Mouse (Mus musculus) hindbrain, embryonic 14.5 days (tissue): Measurements from ENCODE around the gene Slc12a3. TPM values are rescaled to one million over a fixed set of nuclear protein-coding genes. Genes with fewer than 3 reads are reported as not detected.

Experiments
- ATAC-seq: fragments of 200-750 bp; cut with Nextera tagmentation; 2 replicates; pipeline ENCODE4 v1.8.0; 2017; ENCODE audit warnings: moderate number of reproducible peaks, mild to moderate bottlenecking, moderate TSS enrichment, moderate library complexity; ENCODE audit not compliant: low FRiP score
- DNase-seq: peaks from one replicate; pipeline ENCODE4 v3.0.0-alpha.2; 2015; ENCODE audit warnings: low spot score
- H3K27ac ChIP-seq: fragments of 300-500 bp; sonication (generic); 2 replicates; pipeline ENCODE4 v1.5.1; 2014; ENCODE audit warnings: mild to moderate bottlenecking, moderate library complexity
- H3K27me3 ChIP-seq: fragments of 300-500 bp; sonication (generic); 2 replicates; pipeline ENCODE4 v1.6.1; 2014; ENCODE audit warnings: mild to moderate bottlenecking, low read length, mixed read lengths; ENCODE audit not compliant: control insufficient read depth, insufficient read depth
- H3K36me3 ChIP-seq: fragments of 300-500 bp; sonication (generic); replicated peaks from 2 replicates; pipeline ENCODE4 v1.6.1; 2014; ENCODE audit not compliant: control insufficient read depth, insufficient read depth
- H3K4me1 ChIP-seq: fragments of 300-500 bp; sonication (generic); replicated peaks from 2 replicates; pipeline ENCODE4 v1.6.1; 2014; ENCODE audit warnings: antibody characterized with exemption, low read length, mixed read lengths; ENCODE audit not compliant: control insufficient read depth, insufficient read depth
- H3K4me2 ChIP-seq: fragments of 300-500 bp; sonication (generic); replicated peaks from 2 replicates; pipeline ENCODE4 v1.6.1; 2014; ENCODE audit warnings: mild to moderate bottlenecking, moderate library complexity
- H3K4me3 ChIP-seq: fragments of 300-500 bp; sonication (generic); replicated peaks from 2 replicates; pipeline ENCODE4 v1.5.1; 2014; ENCODE audit warnings: mild to moderate bottlenecking, low read length
- H3K9ac ChIP-seq: fragments of 300-500 bp; sonication (generic); 2 replicates; pipeline ENCODE4 v1.6.1; 2014
- H3K9me3 ChIP-seq: fragments of 300-500 bp; sonication (generic); 2 replicates; pipeline ENCODE4 v1.6.1; 2016; ENCODE audit warnings: low read length; ENCODE audit not compliant: control insufficient read depth
- WGBS: fragments of 180-500 bp; shearing (Covaris S2); extraction: QIAGEN DNeasy Blood & Tissue Kit; methylation state at CpG from one replicate; pipeline ENCODE4 v1.1.7; 2014; 5-methylcytosine and 5-hydroxymethylcytosine counted together
- polyA plus RNA-seq: library from polyadenylated mRNA; unstranded; fragments of >200 nt; fragmentation: Nextera tagmentation; extraction: Ambion mirVana; gene quantifications from 2 replicates; pipeline ENCODE4 v1.2.1, GENCODE M21; 2014

Slc12a3 gene
- polyA plus RNA-seq, 1 experiment from 2014 or later, result 0.07 TPM

- H3K9me3 ChIP-seq, result no peaks in the 10 kb centered on the region
- no peak overlapping the region for H3K4me3 ChIP-seq
- no peaks in the 10 kb centered on the region for H3K27me3 ChIP-seq
- ATAC-seq (no peak), DNase-seq (no peak)
- no peak overlapping the region for H3K27ac ChIP-seq
- no peak overlapping the region for H3K9ac ChIP-seq
- H3K4me1 ChIP-seq, result no peaks in the 10 kb centered on the region
- H3K4me2 ChIP-seq, result no peak overlapping the region
- H3K36me3 ChIP-seq, result no peaks in the 10 kb centered on the region
- WGBS, result 90% methylated on average over 6 of the region's 6 CpGs
Measured at GRCm38 (mm10) chr8:94361774-94362431, 32.9 kb downstream of the Slc12a3 start.

GRCm38 (mm10) chr8:94362607-94363239 is 33.7 kb downstream of the Slc12a3 start:
- Histone ChIP-seq H3K36me3 (no peaks in the 10 kb centered on the region), H3K4me3 (no peak overlapping the region), H3K27me3 (no peaks in the 10 kb centered on the region), H3K9me3 (no peaks in the 10 kb centered on the region), H3K9ac (no peak overlapping the region), H3K27ac (no peak overlapping the region), H3K4me1 (no peaks in the 10 kb centered on the region), H3K4me2 (no peak overlapping the region)
- DNase-seq (no peak), ATAC-seq (no peak)
- 88% methylated on average over 7 of the region's 7 CpGs for WGBS

- ATAC-seq (no peak), DNase-seq (no peak)
- H3K9ac ChIP-seq, result no peak overlapping the region
- no peak overlapping the region for H3K4me2 ChIP-seq
- H3K4me3 ChIP-seq, result no peak overlapping the region
- no peak overlapping the region for H3K27ac ChIP-seq
- H3K27me3 ChIP-seq, result no peaks in the 10 kb centered on the region
- H3K36me3 ChIP-seq, result no peaks in the 10 kb centered on the region
- H3K9me3 ChIP-seq, result no peaks in the 10 kb centered on the region
- 57% methylated on average over 4 of the region's 4 CpGs for WGBS
- H3K4me1 ChIP-seq, result no peaks in the 10 kb centered on the region
Measured at GRCm38 (mm10) chr8:94363288-94363688, 34.3 kb downstream of the Slc12a3 start.

GRCm38 (mm10) chr8:94363906-94364305 is 34.9 kb downstream of the Slc12a3 start:
- ATAC-seq (no peak), DNase-seq (no peak)
- 76% methylated on average over 2 of the region's 2 CpGs for WGBS
- H3K36me3 ChIP-seq, result no peaks in the 10 kb centered on the region
- no peak overlapping the region for H3K27ac ChIP-seq
- H3K4me3 ChIP-seq, result no peak overlapping the region
- H3K4me1 ChIP-seq, result no peaks in the 10 kb centered on the region
- H3K4me2 ChIP-seq, result no peak overlapping the region
- H3K27me3 ChIP-seq, result no peaks in the 10 kb centered on the region
- no peak overlapping the region for H3K9ac ChIP-seq
- no peaks in the 10 kb centered on the region for H3K9me3 ChIP-seq

- no peaks in the 10 kb centered on the region for H3K4me1 ChIP-seq
- WGBS, result 89% methylated on average over 6 of the region's 6 CpGs
- no peak for ATAC-seq
Measured at GRCm38 (mm10) chr8:94364686-94365312, 35.8 kb downstream of the Slc12a3 start.

GRCm38 (mm10) chr8:94365410-94365981 is 36.5 kb downstream of the Slc12a3 start:
- Histone ChIP-seq H3K9ac (no peak overlapping the region), H3K27ac (no peak overlapping the region), H3K9me3 (no peaks in the 10 kb centered on the region), H3K4me1 (no peaks in the 10 kb centered on the region), H3K27me3 (no peaks in the 10 kb centered on the region), H3K4me3 (no peak overlapping the region), H3K4me2 (no peak overlapping the region), H3K36me3 (no peaks in the 10 kb centered on the region)
- DNase-seq (no peak), ATAC-seq (no peak)
- WGBS, result 86% methylated on average over 9 of the region's 9 CpGs

More at GRCm38 (mm10) chr8:94364686-94365312, 35.8 kb downstream of the Slc12a3 start:
- no peak overlapping the region for H3K27ac ChIP-seq
- no peak overlapping the region for H3K4me3 ChIP-seq
- no peaks in the 10 kb centered on the region for H3K27me3 ChIP-seq
- H3K4me2 ChIP-seq, result no peak overlapping the region
- no peak for DNase-seq
- no peaks in the 10 kb centered on the region for H3K36me3 ChIP-seq
- no peak overlapping the region for H3K9ac ChIP-seq
- no peaks in the 10 kb centered on the region for H3K9me3 ChIP-seq

- no peaks in the 10 kb centered on the region for H3K9me3 ChIP-seq
- H3K27ac ChIP-seq, result no peak overlapping the region
- no peak for DNase-seq
- ATAC-seq, result no peak
- WGBS, result 83% methylated on average over 5 of the region's 5 CpGs
- H3K27me3 ChIP-seq, result no peaks in the 10 kb centered on the region
- no peak overlapping the region for H3K9ac ChIP-seq
- H3K4me3 ChIP-seq, result no peak overlapping the region
- no peaks in the 10 kb centered on the region for H3K4me1 ChIP-seq
- H3K36me3 ChIP-seq, result no peaks in the 10 kb centered on the region
- no peak overlapping the region for H3K4me2 ChIP-seq
Measured at GRCm38 (mm10) chr8:94370839-94371238, 41.8 kb downstream of the Slc12a3 start.

- H3K4me2 ChIP-seq, result no peak overlapping the region
- DNase-seq, result no peak
- H3K9ac ChIP-seq, result no peak overlapping the region
- no peak overlapping the region for H3K27ac ChIP-seq
- WGBS, result 88% methylated on average over 6 of the region's 6 CpGs
- no peaks in the 10 kb centered on the region for H3K27me3 ChIP-seq
- H3K4me1 ChIP-seq, result no peaks in the 10 kb centered on the region
- no peak overlapping the region for H3K4me3 ChIP-seq
- ATAC-seq, result no peak
- H3K9me3 ChIP-seq, result no peaks in the 10 kb centered on the region
- H3K36me3 ChIP-seq, result no peaks in the 10 kb centered on the region
Measured at GRCm38 (mm10) chr8:94372955-94373599, 44.1 kb downstream of the Slc12a3 start.

GRCm38 (mm10) chr8:94375551-94375991 is 46.6 kb downstream of the Slc12a3 start:
- Histone ChIP-seq H3K27me3 (no peaks in the 10 kb centered on the region), H3K4me3 (no peak overlapping the region), H3K36me3 (no peaks in the 10 kb centered on the region), H3K4me2 (no peak overlapping the region), H3K27ac (no peak overlapping the region), H3K4me1 (no peaks in the 10 kb centered on the region), H3K9me3 (no peaks in the 10 kb centered on the region), H3K9ac (no peak overlapping the region)
- ATAC-seq (no peak), DNase-seq (no peak)
- 86% methylated on average over 3 of the region's 3 CpGs for whole genome bisulfite sequencing
